Mouse (Mus musculus): ENCODE data around the gene Znrf1. TPM values are rescaled to one million over a fixed set of nuclear protein-coding genes. Genes with fewer than 3 reads are reported as not detected.

Znrf1 gene
- total and polyA plus RNA-seq, 3 experiments = 9.3 to 21.2 (median 9.5) TPM

- in situ Hi-C loops (cut with MboI; ENCODE audit: low pct_ligation_motif_present, low pct_unique_long_range_greater_than_20kb, low sequenced_read_pairs) = no loop called here
- H3K27ac ChIP-seq (ENCODE audit: insufficient read depth, low read depth) = no peak overlapping the region
- dilution Hi-C loops (cut with MboI; ENCODE audit: extremely low pct_ligation_motif_present, extremely low pct_unique_long_range_greater_than_20kb, low sequenced_read_pairs) = no loop called here
- H3K36me3 ChIP-seq (replicated peaks in 1 of 2; ENCODE audit: control insufficient read depth in 1 of 2, insufficient read depth in 1 of 2, low read length in 1 of 2) = peaks cover 0 to 22% of the 10 kb centered on the region in 2 experiments
- H3K4me2 ChIP-seq (ENCODE audit: insufficient read depth, low read depth, poor library complexity, severe bottlenecking) = no peak overlapping the region
- H3K27me3 ChIP-seq (replicated peaks) = no peaks in the 10 kb centered on the region
- H3K9me3 ChIP-seq (replicated peaks; ENCODE audit: low read length) = no peaks in the 10 kb centered on the region
- DNase-seq (ENCODE audit: extremely low read depth) = no peak
- no peak for TF ChIP-seq USF1 (IDR thresholded peaks at IDR 0.05; ENCODE audit: low read depth, low read length)
- no peak for TF ChIP-seq MAX (IDR thresholded peaks at IDR 0.05; ENCODE audit: low read length)
- TF ChIP-seq MAFK (IDR thresholded peaks at IDR 0.05; ENCODE audit: insufficient replicate concordance, low read length) = no peak
- TF ChIP-seq EP300 (IDR thresholded peaks at IDR 0.05; ENCODE audit: low read length) = no peak
- TF ChIP-seq MXI1 (IDR thresholded peaks at IDR 0.05; ENCODE audit: low read depth, low read length) = no peak
- no peak for TF ChIP-seq POLR2A (IDR thresholded peaks at IDR 0.05; ENCODE audit: low read depth, low read length)
- TF ChIP-seq MYC (IDR thresholded peaks at IDR 0.05; ENCODE audit: low read depth, low read length) = no peak
- no peak for TF ChIP-seq KAT2A (IDR thresholded peaks at IDR 0.05; ENCODE audit: insufficient replicate concordance, low read length)
- TF ChIP-seq NELFE (IDR thresholded peaks at IDR 0.05; ENCODE audit: low read depth, low read length) = no peak
- TF ChIP-seq ZMIZ1 (IDR thresholded peaks at IDR 0.05; ENCODE audit: low read depth, low read length) = no peak
- no peak for TF ChIP-seq ZNF384 (IDR thresholded peaks at IDR 0.05; ENCODE audit: low read depth, low read length)
- no peak for TF ChIP-seq BHLHE40 (IDR thresholded peaks at IDR 0.05; ENCODE audit: low read depth, low read length)
- no peak for TF ChIP-seq TCF12 (IDR thresholded peaks at IDR 0.05; ENCODE audit: low read depth, low read length)
- no peak for TF ChIP-seq CHD1 (IDR thresholded peaks at IDR 0.05; ENCODE audit: low read depth, low read length)
- no peak for TF ChIP-seq NRF1 (IDR thresholded peaks at IDR 0.05; ENCODE audit: low read depth, low read length)
- no peak for TF ChIP-seq IRF4 (IDR thresholded peaks at IDR 0.05; ENCODE audit: low read depth, low read length)
- TF ChIP-seq SIN3A (IDR thresholded peaks at IDR 0.05; ENCODE audit: low read length) = no peak
- no peak for TF ChIP-seq RCOR1 (conservative IDR thresholded peaks at IDR 0.05; ENCODE audit: low read depth, low read length)
- no peak for TF ChIP-seq CHD2 (IDR thresholded peaks at IDR 0.05; ENCODE audit: low read length)
- no peak overlapping the region for H3K9ac ChIP-seq (ENCODE audit: insufficient read depth, low read depth)
- H3K4me1 ChIP-seq (ENCODE audit: control insufficient read depth in 1 of 2, insufficient read depth in 2 of 2) = peaks cover 0 to 5% of the 10 kb centered on the region in 2 experiments; a peak in 1 of 4 replicates
- H3K4me3 ChIP-seq (replicated peaks in 1 of 3; ENCODE audit: low read depth in 2 of 3, low read length in 2 of 3, poor library complexity in 1 of 3) = no peak overlapping the region
- H3K79me2 ChIP-seq (replicated peaks; ENCODE audit: control insufficient read depth, extremely low read depth, insufficient read depth, poor library complexity, severe bottlenecking) = no peaks in the 10 kb centered on the region
Measured at GRCm38 (mm10) chr8:111588336-111588735, 52.4 kb downstream of the Znrf1 start.

GRCm38 (mm10) chr8:111590214-111590613, 54.3 kb downstream of the Znrf1 start:
- Histone ChIP-seq H3K27ac (ENCODE audit: insufficient read depth, low read depth) (no peak overlapping the region), H3K79me2 (replicated peaks; ENCODE audit: control insufficient read depth, extremely low read depth, insufficient read depth, poor library complexity, severe bottlenecking) (no peaks in the 10 kb centered on the region), H3K9ac (ENCODE audit: insufficient read depth, low read depth) (no peak overlapping the region), H3K4me1 (ENCODE audit: control insufficient read depth in 1 of 2, insufficient read depth in 2 of 2) (peaks cover 0 to 5% of the 10 kb centered on the region in 2 experiments; a peak in 1 of 4 replicates), H3K36me3 (replicated peaks in 1 of 2; ENCODE audit: control insufficient read depth in 1 of 2, insufficient read depth in 1 of 2, low read length in 1 of 2) (peaks cover 0 to 23% of the 10 kb centered on the region in 2 experiments), H3K4me3 (replicated peaks in 1 of 3; ENCODE audit: low read depth in 2 of 3, low read length in 2 of 3, poor library complexity in 1 of 3) (no peak overlapping the region), H3K4me2 (ENCODE audit: insufficient read depth, low read depth, poor library complexity, severe bottlenecking) (no peak overlapping the region), H3K9me3 (replicated peaks; ENCODE audit: low read length) (no peaks in the 10 kb centered on the region), H3K27me3 (replicated peaks) (no peaks in the 10 kb centered on the region)
- dilution Hi-C loops (cut with MboI; ENCODE audit: extremely low pct_ligation_motif_present, extremely low pct_unique_long_range_greater_than_20kb, low sequenced_read_pairs) (no loop called here), in situ Hi-C loops (cut with MboI; ENCODE audit: low pct_ligation_motif_present, low pct_unique_long_range_greater_than_20kb, low sequenced_read_pairs) (no loop called here)
- TF ChIP-seq POLR2AphosphoS2 (IDR thresholded peaks at IDR 0.05; ENCODE audit: low read depth, low read length) = no peak
- no peak for TF ChIP-seq RAD21 (IDR thresholded peaks at IDR 0.05; ENCODE audit: low read depth, low read length)
- TF ChIP-seq SMC3 (IDR thresholded peaks at IDR 0.05; ENCODE audit: low read depth, low read length) = no peak
- TF ChIP-seq TCF12 (IDR thresholded peaks at IDR 0.05; ENCODE audit: low read depth, low read length) = no peak
- no peak for TF ChIP-seq TBP (conservative IDR thresholded peaks at IDR 0.05; ENCODE audit: low read depth, low read length)
- TF ChIP-seq USF1 (IDR thresholded peaks at IDR 0.05; ENCODE audit: low read depth, low read length) = no peak
- no peak for DNase-seq (ENCODE audit: extremely low read depth)
